Comparison of ENCODE assay signal across 24 mouse cellular contexts in the genomic region with DNA sequence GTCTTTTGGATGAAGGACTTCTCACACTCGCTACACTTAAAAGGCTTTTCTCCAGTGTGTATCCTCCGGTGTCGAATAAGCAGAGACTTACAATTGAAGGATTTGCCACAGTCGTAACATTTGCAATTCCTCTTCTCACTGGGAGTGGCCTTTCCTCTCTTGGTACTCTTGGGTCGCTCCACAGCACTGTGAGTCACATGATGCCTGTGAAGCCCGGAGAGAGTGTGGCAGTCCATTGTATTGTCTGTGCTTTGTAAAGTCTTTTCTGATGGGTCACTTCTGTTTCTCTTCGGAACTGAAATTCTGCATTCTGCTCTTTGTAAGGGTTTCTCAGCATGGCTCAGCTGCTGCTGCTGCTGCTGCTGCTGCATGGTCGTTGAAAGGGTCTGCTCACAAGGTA. TPM values are rescaled to one million over a fixed set of nuclear protein-coding genes. Genes with fewer than 3 reads are reported as not detected.
DNase-seq lines count a peak whose midpoint lies in the region; TF ChIP-seq lines count a peak whose summit lies in the region.
"Had no signal": no experiment of that assay in that cellular context is flagged by ENCODE, and none has a peak within 500 bp of the region (broad histone marks: within the 10 kb centered on the region; RNA-seq: fewer than 3 reads in every experiment).

No protein-coding gene starts in this region.

- H3K36me3 ChIP-seq in E14TG2a.4 (ENCODE audit: insufficient read depth, low read length) = peaks cover 7% of the 10 kb centered on the region

- H3K27me3 ChIP-seq in E14TG2a.4 (ENCODE audit: insufficient read depth, low read length) = no peaks in the 10 kb centered on the region
- H3K27me3 ChIP-seq: CH12.LX; embryonic facial prominence, embryonic 12.5 days; forebrain, embryonic 13.5 days; forebrain, embryonic 15.5 days had no signal

- peaks cover 47% of the 10 kb centered on the region for H3K4me1 ChIP-seq in E14TG2a.4 (replicated peaks; ENCODE audit: low read depth, low read length)
- H3K4me1 ChIP-seq: embryonic facial prominence, embryonic 12.5 days had no signal

- H3K9me3 ChIP-seq in E14TG2a.4 (ENCODE audit: low read length) = no peaks in the 10 kb centered on the region
- H3K9me3 ChIP-seq: embryonic facial prominence, embryonic 12.5 days; forebrain, embryonic 13.5 days; forebrain, embryonic 15.5 days; G1E had no signal

- H3K4me3 ChIP-seq in E14TG2a.4 (replicated peaks; ENCODE audit: low read length) = peak overlapping the region; percentile 30; the same call in 1 of the 2 replicates
- no peak overlapping the region for H3K4me3 ChIP-seq in gastrocnemius, adult 2 months
- H3K4me3 ChIP-seq: embryonic facial prominence, embryonic 12.5 days; forebrain, embryonic 13.5 days; forebrain, embryonic 15.5 days had no signal

- H3K27ac ChIP-seq in gastrocnemius, adult 2 months = no peak overlapping the region
- H3K27ac ChIP-seq: embryonic facial prominence, embryonic 12.5 days; forebrain, embryonic 13.5 days; forebrain, embryonic 15.5 days had no signal

- TF ChIP-seq CTCF in E14TG2a.4 (conservative IDR thresholded peaks at IDR 0.05; ENCODE audit: low read length) = no peak
- TF ChIP-seq CTCF in gastrocnemius, adult 2 months (IDR thresholded peaks at IDR 0.05) = no peak

- DNase-seq in ES-CJ7 (ENCODE audit: low read depth, low spot score) = peak; percentile 73
- peak; percentile 2 for DNase-seq in MN1 (ENCODE audit: low spot score)
- peak; percentile 89 for DNase-seq in ZHBTc4 (ENCODE audit: low read depth, low spot score)
- DNase-seq in spleen, postnatal 4 days (ENCODE audit: low spot score in 2 of 2) = no peak
- no peak for DNase-seq in layer of hippocampus, postnatal 25 days (ENCODE audit: extremely low spot score in 1 of 2, low spot score in 1 of 2)
- no peak for DNase-seq in cerebellum, adult 8-10 months
- DNase-seq in gastrocnemius, adult 2 months = no peak
- DNase-seq: adrenal gland, adult 2 months; adrenal gland, postnatal 10 days; adrenal gland, postnatal 25 days; B cell, adult 2 months; cerebellum, adult 11-12 months; cerebellum, adult 2 months; cerebellum, adult 9-11 months; cerebellum, postnatal 14 days; cerebellum, postnatal 36 days; embryo, embryonic 11 days; forebrain, postnatal 0 days had no signal

- intact Hi-C loops in gastrocnemius, adult 2 months (cut with DNase I) = no loop called here

RNA-seq across cellular contexts. Expression of a gene that starts 3.8 kb away (rescaled TPM):
- 1 to 10 TPM; 1.9 to 2.3 TPM for total RNA-seq in layer of hippocampus, postnatal 25 days (2021)
- total RNA-seq in gastrocnemius, adult 2 months (2021) = 1 to 10 TPM in 1 of 2 experiments, under 1 TPM in 1; 0.77 to 1.1 TPM

RNA-seq across cellular contexts. Expression of a gene that starts 11.5 kb away (rescaled TPM):
- total RNA-seq in layer of hippocampus, postnatal 25 days (2021) = 10 to 100 TPM; 11.5 to 14.2 TPM
- total RNA-seq in gastrocnemius, adult 2 months (2021) = 1 to 10 TPM; 3.4 to 4.5 TPM

RNA-seq across cellular contexts. Expression of a gene that starts 38.4 kb away (rescaled TPM):
- 1 to 10 TPM; 6.9 to 7.3 TPM for total RNA-seq in layer of hippocampus, postnatal 25 days (2021)
- total RNA-seq in gastrocnemius, adult 2 months (2021) = 1 to 10 TPM; 1.6 to 2.8 TPM

Comparison
In these comparisons a context has a peak if more than half of its experiments do, and no peak if none do; other contexts are left out.
1. DNase-seq: peak in ES-CJ7 (single experiment), MN1 (single experiment) and ZHBTc4 (single experiment); none in spleen, postnatal 4 days (0 of 2), layer of hippocampus, postnatal 25 days (0 of 2), cerebellum, adult 8-10 months (single experiment) and gastrocnemius, adult 2 months (single experiment).